Mouse (Mus musculus) spleen, embryonic (tissue): ENCODE measurements around the gene Rab9.
"Not testable (repeated sequence)": the region's sequence is repeated elsewhere in the genome, so short reads cannot be mapped to it uniquely, and the experiment has no call there.

Experiments used
- CTCF ChIA-PET: fragments of 350-600 bp; sonication (Branson Sonifier 250); formaldehyde crosslinking; loops from one replicate; lab custom pipeline; 2022; lab: Charles Lee

Gene Rab9

DNA sequence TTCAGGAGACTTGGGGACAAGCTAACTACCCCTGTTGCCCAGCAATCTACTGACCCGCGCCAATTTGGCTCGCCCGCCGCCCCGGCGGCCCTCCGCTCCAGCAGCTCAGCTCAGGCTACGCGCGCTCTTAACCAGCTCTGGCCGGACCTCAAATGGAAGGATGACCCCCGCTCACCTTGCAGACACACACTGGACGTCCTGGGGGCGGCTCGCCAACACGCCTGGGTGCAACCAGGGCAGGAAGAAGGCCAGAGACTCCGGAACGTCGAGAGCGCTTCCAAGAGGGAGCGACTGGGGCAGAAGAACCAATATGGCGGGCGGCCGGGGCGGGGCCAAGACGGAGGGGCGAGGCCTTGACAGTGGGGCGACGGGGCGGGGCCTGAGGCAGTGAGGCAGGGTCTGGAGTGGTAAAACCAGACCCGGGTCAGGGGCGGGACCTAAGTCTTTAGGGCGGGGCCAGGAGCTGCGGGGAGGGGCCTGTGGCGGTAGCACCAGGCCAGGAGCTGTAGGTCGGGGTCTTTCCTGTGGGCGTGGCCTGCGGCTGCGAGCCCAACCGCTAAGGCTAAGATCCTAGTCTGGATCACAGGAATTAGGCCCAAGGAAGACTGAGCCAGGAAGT is at the start of gene Rab9:
Gene Rab9, minus strand, starts transcription at position 503 of the 619 bp plus-strand sequence.
- CTCF ChIA-PET, result no interaction called here

DNA sequence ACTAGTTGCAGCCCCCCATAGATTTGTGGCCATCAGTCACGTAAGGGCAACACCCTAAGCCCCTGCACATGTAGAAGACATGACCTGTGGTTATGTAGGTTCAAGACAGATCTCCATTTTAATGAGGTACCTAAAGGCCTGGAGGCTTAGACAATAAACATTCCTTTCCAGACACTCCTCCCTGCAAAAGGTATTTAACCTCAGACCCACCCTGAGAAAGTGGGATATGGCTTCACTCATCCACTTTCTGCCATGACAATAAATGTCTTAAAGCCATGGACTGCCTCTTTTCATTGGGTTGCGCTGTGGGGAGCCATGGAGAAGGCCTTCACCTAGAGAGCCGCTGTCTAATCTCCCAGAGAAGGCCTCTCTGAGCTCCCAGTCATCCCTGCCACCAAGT is 48.5 kb upstream of the Rab9 start:
- CTCF ChIA-PET, result no interaction called here

DNA sequence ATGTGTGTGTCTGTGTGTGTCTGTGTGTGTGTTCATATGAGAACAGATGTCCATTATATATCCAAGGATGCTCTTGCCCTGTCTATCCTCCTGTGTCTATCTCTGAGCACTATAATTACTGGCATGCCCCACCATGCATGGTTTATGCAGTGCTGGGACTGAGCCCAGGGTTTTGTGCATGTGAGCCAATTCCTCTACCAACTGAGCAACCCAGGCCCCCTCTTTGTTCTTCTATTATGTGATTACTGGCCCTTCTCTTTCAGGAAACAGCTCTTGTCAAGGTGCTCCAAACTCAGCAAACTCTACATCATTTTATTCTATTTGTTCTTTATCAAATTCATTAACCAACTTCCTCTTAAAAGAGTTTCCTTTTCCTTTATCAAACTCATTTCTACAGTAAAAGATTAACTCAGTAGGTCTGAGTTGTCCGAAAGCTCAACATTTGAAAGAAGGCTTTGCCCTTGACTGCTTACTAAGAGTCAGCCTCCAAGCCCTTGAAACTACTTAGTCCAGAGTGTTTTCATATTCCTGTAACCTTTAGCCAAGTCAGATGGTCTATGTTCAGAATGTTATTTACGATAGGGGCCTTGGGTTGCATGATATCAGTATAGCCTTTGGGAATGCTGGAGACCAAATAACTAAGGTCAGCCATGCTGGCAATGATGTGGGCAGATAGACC is 46.1 kb upstream of the Rab9 start:
- CTCF ChIA-PET, result no interaction called here

DNA sequence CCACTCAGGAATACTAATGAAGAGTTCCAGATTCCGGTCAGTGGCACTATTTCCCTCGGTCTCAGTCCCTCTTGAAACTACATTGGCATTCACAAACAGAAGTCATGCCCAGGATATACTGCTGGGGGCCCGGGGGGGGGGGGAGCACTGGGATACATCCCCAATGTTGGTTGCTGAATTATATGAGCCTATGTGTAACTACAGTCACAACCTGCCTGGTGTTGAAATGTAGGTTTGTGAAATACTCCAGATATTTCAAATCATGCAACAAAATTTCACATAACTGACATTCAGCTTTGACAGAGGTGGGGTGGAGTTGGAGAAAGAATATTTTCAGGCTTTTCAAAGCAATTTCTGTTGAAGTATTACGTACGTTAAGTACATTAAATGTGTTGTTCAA is 41.1 kb upstream of the Rab9 start:
- CTCF ChIA-PET, result no interaction called here

DNA sequence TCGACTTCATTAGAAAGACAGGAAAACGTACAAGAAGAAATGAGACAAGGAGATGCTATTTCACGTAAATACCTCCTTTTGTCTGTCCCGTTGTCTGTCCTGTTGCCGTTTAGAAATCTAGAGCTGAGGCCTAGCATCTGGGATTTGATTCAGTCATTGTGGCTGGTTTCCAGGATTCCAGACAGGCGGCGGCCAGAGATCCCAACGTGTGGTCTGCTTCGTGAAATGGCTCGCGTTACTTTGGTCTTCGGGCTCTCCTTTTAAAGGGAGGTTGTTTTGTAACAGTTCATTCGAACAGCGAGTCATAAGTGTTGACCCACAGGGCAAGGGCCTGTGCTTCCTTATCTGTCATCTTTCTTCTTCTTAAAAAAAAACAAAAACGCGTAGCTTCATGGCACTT is 38.7 kb upstream of the Rab9 start, which contains the start of gene Tceanc:
Gene Tceanc, minus strand, starts transcription at position 223 of the 400 bp plus-strand sequence.
- CTCF ChIA-PET, result no interaction called here

DNA sequence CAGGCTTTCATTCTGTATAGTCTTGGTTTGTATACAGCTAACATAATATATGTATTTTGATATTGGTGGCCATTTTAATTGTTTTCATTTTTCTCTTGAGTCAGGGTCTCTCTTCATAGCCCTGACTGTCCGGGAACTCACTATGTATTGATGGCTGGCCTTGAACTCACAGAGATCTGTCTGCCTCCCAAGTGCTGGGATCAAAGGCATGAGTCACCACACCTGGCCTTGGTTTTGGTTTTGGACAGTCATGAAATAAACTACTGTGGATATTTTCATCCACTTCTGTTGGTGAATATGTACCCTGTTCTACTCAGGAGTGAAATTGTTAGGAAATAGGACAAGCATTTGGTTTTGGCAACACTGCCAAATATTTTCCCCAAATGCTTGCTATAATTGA is 37.0 kb upstream of the Rab9 start:
- CTCF ChIA-PET, result no interaction called here

DNA sequence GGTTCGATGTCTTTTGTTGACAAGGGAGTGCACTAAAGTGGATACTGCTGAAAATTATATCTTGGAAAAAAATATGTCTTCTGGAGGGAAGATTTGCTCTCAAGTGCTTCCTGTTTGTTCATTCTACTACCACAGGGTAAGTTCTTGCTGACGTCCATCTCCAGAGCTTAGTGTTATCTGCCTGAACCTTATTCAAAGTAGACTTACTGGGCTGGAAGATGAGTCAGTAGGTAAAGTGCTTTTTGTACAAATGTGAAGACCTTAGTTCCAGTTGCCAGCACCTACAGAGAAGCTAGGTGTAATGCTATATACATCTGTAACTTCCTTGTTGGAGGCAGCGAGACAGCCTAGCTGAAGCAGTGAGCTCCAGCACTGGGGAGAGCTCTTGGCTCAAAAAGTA is 36.3 kb upstream of the Rab9 start:
- CTCF ChIA-PET, result no interaction called here

- CTCF ChIA-PET, result not testable (repeated sequence)
Observed at GRCm38 (mm10) chrX:166514035-166514434, 34.4 kb upstream of the Rab9 start.

DNA sequence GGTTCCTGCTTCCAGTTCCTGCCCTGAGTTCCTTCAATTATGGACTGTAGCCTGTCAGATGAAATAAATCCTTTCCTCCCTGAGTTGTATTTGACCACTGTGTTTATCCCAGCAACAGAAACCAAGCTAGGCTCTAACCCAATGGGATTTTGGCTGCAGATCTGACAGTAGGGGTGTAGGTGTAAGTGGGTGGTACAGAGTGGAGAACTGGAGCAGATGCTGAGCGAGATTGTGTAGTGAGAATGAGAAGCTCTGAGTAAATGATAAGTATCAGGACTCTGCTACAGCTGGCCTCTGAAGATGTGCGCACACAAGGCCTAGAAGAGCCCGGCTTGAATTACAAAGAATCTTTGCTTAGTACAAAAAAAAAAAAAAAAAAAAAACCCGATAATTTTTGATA is 32.4 kb upstream of the Rab9 start:
- CTCF ChIA-PET, result interaction anchor here (0.6 kb wide), 2 partner anchors 31 to 557 kb away, joined by 3 read pairs; no protein-coding TSS in a partner anchor

DNA sequence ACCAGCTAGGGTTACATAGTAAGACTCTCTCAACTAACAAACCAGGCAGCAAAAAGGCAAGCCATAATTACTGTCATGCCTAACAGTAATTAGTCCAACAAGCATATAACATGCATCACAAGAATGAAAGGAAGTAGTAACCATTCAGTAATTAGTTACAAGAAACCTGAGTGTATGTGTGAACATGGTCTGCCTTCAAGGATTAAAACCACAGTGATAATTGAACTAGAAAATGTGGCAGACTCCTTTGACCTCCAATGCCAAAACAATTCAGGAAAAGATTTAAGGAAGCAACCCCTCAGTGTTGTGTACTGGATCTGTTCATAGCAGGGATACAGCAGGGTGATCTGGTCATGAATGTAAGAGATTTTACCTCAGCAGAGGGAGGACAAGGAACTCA is 31.4 kb upstream of the Rab9 start:
- CTCF ChIA-PET, result no interaction called here

DNA sequence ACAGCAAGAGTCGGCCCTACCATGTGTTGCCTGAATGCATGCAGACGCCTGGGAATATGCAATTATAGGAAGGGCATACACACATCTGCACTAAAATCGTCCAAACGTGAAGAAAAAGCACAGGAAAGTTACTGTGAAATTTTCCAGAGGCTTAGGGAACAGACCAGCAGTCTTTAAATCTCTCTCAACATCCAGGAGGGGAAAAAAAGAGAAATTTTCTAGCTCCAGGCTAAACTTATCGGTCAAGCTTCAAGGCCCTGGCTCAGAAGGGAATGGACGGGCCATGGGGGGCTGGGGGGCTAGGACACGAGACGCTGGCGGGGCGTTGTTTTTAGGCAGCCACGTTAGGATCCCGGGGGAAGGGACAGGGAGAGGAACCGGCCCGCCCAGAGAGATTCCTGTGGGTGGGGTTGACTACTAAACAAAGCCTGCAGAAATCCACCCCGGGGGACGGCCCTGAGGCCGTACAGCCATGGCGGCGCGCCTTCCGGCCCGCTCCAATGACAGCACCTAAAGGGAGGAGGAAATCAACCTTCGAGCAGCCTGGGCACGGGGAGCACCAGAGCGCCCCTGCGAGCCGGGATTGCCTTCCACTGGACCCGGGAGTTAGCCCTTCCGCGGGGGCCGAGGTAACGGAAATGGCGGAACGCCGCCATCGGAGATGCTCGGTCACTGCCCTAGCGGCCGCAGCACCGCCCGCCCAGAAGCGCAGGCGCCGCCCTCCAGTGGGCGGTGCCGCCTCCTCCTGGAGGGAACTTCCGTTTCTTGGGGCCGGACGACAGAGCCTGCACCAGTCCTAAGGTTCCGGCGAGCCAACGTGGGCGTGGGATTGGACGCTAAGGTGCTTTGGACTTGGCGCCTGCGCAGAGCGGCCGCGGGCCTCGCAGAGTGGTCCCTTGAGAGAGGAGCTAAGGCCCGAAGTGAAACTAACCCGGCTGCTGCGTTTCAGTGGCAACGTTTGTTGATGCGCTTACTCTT is 30.4 kb upstream of the Rab9 start:
- CTCF ChIA-PET, result interaction anchor here (1.2 kb wide), 1 partner anchor 124 kb away, joined by 16 read pairs; no protein-coding TSS in a partner anchor

DNA sequence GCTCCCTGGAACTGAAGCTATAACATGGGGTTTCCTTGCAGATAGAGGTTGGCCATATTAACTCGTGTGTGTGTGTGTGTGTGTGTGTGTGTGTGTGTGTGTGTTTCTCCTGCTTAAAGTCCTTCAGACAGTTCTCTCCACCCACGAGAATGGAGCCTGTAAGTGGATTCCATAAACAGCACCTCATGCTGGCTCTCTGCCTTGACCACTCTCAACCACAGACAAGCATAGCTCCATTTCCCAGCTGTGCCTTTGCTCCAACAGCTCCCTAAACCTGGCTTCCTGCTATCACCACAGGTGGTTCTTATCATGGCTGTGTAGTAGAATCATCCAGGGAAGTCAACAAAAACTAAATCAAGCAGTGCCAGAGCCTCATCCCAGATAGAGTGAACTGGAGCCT is 24.8 kb upstream of the Rab9 start:
- CTCF ChIA-PET, result no interaction called here

DNA sequence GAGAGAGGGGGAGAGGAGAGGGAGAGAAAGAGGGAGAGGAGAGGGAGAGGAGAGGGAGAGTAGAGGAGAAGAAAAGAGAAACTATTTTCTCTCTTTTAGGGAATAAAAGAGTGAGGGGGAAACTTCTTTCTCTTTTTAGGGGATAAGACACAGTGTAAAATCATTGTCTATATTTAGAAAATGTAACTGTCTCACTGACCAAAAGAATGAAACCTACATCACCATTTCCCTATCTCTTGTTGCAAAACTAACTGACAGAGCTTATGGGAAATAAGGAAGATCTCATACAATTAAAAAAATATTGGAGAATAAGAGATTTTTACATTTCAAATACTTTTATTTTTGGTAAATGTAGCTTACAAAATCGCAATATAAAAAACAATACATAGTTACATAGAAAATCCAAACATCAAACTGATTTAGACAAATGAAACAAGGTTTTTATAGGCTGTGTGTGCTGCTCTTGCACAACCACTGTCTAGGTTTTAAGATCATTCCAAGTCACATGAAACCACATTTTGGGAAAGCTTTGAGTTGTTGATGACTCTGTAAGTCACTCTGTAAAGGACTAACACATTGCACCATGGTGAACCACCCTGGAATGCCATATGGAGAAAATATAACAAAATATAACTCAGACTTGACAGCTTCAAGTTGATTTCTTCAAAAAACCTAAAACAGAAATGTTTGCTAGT is 20.0 kb upstream of the Rab9 start:
- CTCF ChIA-PET, result no interaction called here

DNA sequence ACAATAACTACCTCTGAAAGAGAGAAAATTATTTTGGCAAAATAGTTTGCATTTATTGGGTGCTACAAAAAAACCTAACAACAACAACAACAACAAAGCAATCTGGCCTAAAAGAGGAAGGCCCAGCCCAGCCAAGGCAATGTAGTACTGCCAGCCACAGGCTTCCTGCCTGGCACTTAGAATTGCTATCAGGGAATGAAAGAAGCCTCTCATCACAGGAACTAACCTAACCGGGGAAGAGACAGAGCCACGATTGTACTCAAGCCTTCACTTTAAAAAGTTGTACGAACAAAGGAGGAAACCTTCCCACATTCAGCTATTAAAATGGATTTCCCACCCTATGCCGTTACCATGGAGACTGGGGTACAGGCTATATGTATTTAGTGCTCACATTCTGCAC is 18.1 kb upstream of the Rab9 start:
- CTCF ChIA-PET, result no interaction called here

- CTCF ChIA-PET, result no interaction called here
Observed at GRCm38 (mm10) chrX:166495052-166495451, 15.4 kb upstream of the Rab9 start.

DNA sequence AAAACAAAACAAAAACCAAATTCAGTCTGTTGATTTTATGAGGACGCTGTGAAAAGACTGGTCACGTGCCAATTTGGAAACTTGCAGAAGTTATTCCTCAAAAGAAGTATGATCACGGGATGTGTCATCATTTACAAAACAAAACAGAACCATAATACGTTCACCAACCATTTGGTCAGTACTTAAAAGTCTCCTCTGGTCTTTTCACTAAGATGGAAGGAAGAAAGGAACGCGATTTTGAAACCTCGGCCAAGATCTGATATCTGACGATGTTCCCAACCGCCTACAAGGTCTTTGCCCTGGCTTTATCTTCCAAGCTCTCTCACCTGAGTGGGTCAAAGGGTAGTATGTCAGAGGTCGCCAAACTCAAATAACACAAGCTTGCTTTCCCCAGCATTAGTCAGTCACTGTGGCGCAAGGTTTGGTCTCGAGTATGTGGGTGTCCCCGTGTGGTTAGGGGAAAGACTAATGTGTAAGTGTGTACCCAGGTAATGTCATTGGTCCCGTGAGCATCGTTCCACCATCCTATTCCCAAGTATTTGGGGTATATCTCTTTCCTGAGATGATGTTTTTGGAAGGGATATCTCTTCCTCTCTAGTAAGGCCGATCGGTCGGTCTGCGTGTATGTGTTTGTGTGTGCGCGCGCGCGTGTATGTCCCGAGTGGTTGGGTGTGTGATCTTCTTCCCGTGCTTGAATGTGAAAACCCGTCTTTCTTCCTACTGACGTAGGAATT is 869 bp downstream of the Rab9 start:
- CTCF ChIA-PET, result no interaction called here

GRCm38 (mm10) chrX:166477393-166477792 is 2.3 kb downstream of the Rab9 start:
- CTCF ChIA-PET, result no interaction called here

- CTCF ChIA-PET, result no interaction called here
Observed at GRCm38 (mm10) chrX:166472612-166473011, 7.1 kb downstream of the Rab9 start.

DNA sequence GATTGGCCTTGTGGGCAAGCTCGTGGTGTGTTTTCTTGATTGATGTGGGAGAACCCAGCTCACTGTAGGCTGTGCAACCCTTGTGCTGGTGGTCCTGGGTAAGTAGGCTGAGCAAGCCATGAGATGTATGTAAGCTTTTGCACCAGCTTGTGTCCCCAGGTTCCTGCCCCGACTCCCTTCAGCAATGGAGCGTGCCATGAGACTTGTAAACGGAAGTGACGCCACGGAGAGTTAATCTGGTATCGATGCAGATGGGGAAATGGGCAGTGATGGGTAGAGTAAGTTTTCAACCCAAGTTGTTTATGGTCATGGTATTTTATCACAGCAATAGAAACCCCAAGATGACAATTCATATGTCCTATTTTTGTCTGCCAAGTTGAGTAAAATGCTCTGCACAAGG is 11.3 kb downstream of the Rab9 start:
- CTCF ChIA-PET, result interaction anchor here (0.7 kb wide), 1 partner anchor 12 kb away, joined by 5 read pairs; no protein-coding TSS in a partner anchor

GRCm38 (mm10) chrX:166455525-166455924 is 24.1 kb downstream of the Rab9 start:
- CTCF ChIA-PET, result no interaction called here

GRCm38 (mm10) chrX:166454331-166454730 is 25.3 kb downstream of the Rab9 start:
- CTCF ChIA-PET, result no interaction called here
